Mouse (Mus musculus) monocyte, adult 5-6 weeks (primary cell): ENCODE data around the gene Plcb4. TPM values are rescaled to one million over a fixed set of nuclear protein-coding genes. Genes with fewer than 3 reads are reported as not detected.

ENCODE experiments used
- ATAC-seq: fragments of 153-309, 156-312 bp; replicated peaks from 2 replicates; pipeline ENCODE4 v1.8.0; 2017; ENCODE audit warnings: mild to moderate bottlenecking; ENCODE audit not compliant: low TSS enrichment, insufficient number of reproducible peaks, severe bottlenecking, poor library complexity, low FRiP score
- total RNA-seq: library from RNA; stranded (forward); fragments of 200-1000, 200-491, 200-594 nt; gene quantifications from 3 replicates; pipeline ENCODE4 v1.2.3, GENCODE M21; 2017

Plcb4 gene
- total RNA-seq, 1 experiment from 2014 or later: 8.3 TPM

DNA sequence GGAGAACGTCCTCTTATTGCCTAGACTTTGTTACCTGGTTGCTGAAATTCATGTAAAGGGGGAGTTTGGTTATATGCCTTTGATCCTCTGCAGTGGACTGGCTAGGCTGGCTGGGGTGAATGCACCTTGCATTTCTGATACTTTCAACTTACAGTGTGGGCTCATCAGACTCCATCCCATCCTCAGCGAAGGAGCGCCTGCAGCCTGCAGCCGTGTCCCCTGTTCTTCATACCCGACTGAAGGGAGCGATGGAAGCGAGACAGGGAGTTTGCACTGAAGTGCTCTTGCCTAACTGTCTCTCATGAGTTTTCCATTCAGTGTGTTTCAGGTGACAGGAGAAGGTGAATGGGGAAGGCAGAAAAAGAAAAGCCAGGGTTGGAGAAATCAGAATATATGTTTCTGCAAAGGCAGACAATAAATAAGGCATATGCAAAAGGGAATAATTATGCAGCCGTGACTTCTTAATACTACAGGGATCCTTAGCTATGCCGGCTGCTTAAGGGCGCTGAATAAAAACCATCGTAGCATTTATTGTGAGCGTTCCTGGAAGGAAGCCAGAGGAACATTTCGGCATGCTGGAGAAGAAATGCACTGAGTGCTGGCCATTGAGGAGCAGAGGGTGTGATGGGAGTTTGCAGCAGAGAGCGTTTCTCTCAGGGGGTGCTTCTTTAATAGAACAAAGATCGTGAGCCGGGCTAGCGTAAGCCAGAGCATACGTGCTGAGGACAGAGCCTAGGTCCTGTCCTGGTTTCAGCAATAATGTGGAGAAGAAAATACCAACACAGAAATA lies 338.7 kb downstream of the Plcb4 start:
- no peak for ATAC-seq

DNA sequence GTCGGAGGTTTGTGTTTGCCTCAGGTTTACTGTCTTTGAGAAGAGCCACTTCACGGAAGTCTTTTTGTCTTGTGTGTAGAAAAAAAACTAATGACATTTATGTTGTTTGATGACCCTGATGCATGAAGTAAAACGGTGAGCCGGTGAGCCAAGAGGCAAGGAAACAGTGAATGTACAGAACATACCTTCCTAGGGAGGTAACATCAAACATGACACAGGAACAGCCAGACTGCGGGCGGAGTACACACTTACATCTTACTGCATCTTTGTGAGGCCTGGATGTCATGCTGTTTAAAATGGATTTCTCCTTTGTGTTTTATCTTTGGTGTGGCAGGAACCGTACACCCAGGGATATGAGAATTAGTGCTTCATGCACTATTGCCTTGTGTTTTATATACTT lies 340.1 kb downstream of the Plcb4 start:
- no peak for ATAC-seq

DNA sequence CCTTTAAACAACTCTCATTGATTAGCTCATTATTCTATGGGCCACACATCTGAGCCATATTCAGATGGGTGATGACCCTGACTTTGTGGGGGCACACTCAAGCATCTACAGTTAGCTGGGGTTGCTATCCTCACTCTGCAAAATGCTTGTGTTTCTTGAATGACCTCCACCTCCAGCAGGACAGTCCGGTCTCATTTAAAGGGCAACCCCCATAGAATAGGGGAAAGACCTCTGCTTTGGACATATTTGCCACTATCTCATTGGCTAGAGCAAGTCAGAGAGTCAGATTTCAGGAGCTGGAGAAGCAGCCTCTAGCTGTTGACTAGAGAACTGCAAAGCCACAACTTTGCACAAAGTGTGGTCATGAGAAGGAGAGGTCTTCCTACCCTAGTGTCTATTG lies 340.6 kb downstream of the Plcb4 start:
- no peak for ATAC-seq

DNA sequence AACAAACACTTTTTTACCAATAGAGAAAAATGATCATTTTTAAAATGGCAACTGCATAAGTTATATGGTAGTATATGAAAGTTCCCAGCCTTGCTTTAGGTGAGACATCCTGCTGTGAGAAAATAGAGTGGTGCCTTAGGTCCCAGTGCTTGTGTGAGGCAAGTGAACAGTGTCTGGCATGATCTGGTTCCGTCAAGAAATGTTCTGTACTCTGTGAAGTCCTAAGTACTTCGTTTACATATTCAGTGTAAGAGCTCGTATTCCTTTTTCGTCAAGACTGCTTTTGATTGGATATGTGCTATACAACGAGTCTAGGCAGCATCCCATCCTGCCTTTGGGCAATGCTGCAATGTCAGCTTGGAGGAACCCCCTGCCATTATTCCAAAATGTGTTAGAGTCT lies 342.1 kb downstream of the Plcb4 start:
- ATAC-seq: no peak

DNA sequence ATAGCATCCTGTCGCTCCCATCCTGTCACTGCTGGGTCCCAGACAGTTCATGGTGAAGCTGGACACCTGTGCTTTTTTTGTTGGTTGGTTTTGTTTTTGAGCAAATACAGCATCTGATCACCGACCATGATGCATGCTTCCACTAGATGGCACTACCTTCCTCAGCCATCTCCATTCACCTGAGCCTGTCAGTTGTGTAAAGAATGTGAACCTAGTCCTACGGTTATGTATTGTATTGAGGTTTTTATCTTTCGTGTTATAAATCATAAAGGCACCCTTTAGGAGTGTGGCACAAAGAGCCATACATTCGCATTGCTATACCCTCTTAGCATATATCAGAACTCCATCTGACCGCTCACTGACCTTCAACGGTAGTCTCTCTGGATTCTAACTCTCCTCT lies 343.3 kb downstream of the Plcb4 start:
- ATAC-seq: no peak

DNA sequence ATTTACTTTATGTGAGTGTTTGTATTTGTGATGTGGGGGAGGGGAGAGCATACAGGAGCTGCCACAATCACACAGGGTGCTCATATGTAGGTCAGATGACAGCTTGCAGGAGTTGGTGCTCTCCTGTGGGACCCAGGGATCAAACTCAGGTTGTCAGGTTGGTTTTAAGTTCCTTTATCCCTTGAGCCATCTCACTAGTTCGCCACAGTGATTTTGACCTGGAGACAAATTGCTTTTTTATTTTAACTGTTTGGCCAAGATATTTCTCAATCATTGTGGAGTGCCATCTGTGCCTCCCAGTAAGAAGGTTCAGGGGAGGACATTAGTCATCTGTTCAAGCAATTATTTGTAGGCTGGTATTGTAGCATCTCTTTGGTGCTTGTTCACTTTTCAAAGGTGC lies 345.0 kb downstream of the Plcb4 start:
- no peak for ATAC-seq

DNA sequence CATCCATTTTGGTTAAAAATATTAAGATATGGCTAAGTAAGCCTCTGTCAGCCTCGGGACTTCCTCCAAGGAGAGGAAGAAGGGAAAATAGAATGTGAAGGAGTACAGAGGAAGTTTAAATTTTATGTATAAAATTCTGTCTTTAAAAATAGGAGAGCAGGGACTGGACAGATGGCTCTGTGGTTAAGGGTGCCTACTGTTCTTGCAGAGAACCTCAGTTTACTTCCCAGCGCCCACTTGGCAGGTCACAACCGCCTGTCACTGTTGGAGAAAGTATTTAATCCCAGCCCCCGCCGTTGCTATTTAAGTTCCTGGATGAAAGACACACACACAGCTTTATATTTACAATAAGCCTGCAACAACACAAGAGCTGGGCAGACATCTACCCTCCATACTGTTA lies 347.5 kb downstream of the Plcb4 start:
- no peak for ATAC-seq

DNA sequence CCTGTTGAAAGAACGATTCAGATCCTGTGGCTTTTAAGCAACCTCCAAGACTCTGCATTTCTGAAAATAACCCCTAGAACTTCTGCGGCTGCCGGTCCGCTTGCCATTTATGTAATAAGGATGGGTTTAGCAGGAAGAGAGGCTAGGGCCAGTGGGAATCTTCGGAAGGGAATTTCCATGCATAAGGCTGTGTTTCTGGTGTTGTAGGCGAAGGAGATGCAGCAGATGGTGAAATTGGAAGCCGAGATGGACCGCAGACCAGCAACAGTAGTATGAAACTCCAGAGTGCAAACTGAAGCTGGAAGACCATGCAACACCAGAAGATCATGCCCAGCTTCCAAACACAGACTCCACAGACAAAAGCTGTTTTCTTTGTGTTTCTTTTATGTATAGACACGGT lies 353.9 kb downstream of the Plcb4 start:
- no peak for ATAC-seq

DNA sequence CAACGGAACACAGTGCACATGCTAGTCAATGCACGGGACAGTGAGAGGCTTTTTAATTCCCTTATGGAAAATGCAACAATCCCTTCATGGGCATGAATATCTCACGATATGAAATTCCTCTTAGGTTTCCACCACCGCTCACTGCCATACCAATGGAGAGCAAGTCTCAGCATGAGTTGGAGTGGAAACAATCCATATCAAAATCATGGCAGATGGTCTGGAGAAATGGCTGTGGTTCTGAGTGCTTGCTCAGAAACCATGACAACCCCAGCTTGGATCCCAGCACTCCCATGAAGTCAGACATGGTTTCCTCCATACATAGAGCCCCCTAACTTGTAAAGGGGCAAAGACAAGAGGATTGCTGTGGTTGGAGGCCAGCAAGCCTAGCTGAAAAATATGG lies 389.7 kb downstream of the Plcb4 start:
- no peak for ATAC-seq

DNA sequence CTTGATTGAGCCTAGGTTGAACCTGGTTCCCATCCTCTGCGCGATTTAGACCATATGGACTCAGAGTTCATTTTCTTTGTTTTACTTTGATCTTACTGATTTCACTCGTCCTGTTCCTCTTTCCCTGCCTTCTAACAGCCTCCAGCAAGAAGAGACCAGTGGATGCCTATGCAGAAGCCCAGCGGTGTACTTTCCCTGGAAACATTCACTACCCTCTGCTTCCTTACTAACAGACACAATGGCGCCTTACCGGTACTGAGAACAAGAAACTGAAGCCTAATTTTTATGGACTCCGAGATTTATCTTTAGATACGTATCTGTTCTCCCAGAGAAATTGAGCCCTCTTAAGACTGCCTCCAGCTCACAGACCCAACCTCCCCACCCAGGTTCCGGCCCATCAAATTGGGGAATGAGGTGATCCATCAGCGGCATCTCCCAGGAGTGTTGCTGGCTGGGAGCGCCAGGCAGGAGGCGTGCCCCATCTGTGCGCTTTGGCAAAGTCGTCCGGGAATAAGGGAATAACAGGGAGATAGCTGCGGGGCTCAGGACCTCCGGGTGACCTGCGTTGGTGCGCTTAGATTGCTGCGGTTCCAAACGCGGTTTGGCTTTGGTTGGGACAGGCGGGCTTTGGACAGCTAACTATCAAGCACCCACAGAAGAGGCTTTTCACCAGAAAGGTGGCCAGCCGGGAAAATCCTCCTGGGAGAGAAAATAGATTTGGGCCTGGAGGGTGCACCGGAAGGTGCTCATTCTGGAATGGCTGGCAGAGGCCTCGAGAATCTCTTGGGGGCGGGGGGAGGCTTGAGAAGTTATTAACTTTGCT lies 392.2 kb downstream of the Plcb4 start:
- no peak for ATAC-seq

DNA sequence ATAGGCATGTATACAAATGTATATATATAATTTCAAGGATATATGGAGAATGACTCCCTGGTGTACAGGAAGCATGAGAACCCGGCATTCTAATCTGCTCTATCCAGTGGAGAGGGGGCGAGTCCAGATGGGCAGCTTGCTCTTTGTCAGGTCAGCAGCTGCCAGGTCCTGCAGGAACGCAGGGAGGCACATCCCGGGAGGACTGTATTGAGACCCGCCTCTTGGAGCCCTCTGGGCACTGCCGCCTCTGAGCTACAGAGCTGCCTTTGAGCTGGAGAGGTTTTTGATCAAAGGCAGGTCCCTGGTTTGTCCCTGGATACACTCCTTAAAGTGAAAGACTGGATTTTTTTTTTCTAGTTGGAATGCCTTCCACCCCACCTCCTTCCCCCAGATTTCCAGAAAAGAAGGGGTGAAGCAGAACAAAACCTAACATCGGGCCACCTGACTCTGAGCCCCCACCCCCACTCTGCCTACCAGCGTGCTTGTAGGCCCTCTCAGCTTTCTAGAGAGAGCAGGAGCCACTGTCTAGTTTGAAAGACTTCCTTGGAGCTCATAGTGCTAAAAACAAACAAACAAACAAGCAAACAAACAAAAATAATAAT lies 393.0 kb downstream of the Plcb4 start, which contains the start of gene Lamp5:
Gene Lamp5, plus strand, starts transcription at position 552 of the 602 bp plus-strand sequence.
- no peak for ATAC-seq

DNA sequence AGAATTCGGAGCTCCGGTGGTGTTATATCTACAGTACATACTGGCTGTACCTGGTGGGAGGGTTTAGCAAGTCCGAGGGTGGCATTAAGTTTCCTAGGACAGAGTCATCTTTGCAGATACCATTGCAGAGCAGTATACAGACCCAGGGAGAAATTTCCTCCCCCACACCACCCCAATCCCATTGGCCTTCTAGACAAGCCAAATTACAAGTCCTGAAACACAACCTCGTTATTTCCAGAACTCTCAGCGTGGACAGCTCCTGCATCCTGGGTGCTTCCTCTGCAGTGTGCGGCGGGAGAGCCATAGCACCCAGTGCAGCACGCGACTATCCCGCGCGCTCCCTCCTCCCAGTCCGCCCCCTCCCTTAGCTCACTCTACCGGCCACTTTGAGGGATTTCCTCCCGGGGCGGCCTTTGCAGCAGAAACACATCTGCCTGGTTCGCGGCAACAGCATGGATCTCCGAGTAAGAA lies 399.1 kb downstream of the Plcb4 start:
- ATAC-seq: no peak

DNA sequence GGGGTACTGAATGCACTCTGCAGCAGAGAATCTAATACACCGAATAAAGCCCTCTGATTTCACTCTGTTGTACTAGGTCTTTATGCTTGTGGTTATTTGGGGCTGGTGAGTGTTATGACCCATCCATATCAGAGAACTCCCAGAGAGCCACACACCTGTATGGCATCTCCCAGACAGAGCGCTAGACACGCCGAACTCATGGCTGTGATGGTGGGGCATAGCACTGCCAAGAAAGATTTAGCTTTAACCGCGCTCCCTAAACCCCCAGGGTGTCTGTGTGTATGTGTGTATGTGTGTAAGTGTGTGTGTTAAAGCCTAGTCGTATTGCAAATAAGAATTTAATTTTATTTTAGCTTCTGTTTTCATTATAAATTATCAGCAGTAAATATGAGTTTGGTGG lies 399.6 kb downstream of the Plcb4 start:
- no peak for ATAC-seq

DNA sequence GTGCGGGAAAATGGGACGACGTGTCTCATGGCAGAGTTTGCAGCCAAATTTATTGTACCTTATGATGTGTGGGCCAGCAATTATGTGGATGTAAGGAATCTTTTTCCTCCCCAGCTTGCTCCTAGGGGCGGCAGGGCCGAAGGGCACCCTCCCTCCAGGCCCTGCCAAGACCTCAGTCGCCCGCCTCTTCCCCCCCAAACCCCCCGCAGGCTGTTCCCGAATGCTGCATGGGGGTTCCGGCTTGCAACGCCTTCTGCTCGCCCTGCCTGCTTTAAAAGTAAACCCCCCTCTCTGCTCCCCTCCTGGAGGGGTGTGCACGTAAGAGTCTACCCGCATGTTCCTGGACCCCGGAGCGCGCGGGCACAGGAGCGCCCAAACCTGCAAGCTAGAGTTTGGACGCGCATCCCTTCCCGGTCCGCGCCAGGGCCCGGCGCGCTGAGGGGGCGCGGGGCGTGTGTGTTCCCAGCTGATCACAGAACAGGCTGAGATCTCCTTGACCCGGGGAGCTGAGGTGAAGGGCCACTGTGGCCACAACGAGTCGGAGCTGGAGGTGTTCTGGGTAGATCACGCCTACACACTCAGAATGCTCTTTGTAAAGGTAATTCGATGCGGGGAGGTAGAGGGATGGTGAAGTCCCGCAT lies 400.3 kb downstream of the Plcb4 start:
- no peak for ATAC-seq
